Mouse (Mus musculus) splenic B cell, adult 2 months (primary cell): ENCODE measurements around the gene Aatk.
A peak's percentile ranks its signal among the peaks of the same experiment; 100 is the strongest.

Source experiments
- DNase-seq: peaks from one replicate; pipeline ENCODE4 v3.0.0-alpha.2; 2011; ENCODE audit warnings: low read depth, low spot score
- H3K27me3 ChIP-seq: 2 replicates; pipeline ENCODE4 v1.6.1; 2012; ENCODE audit warnings: mild to moderate bottlenecking, low read length, moderate library complexity, mixed read lengths; ENCODE audit not compliant: control insufficient read depth, poor library complexity, insufficient read depth, severe bottlenecking
- H3K36me3 ChIP-seq: 2 replicates; pipeline ENCODE4 v1.6.1; 2012; ENCODE audit warnings: mild to moderate bottlenecking, low read length, moderate library complexity, mixed read lengths; ENCODE audit not compliant: control insufficient read depth, poor library complexity, insufficient read depth, severe bottlenecking

Aatk gene

GRCm38 (mm10) chr11:120019542-120020440 is 27.2 kb downstream of the Aatk start:
- Histone ChIP-seq H3K27me3 (no peaks in the 10 kb centered on the region), H3K36me3 (no peaks in the 10 kb centered on the region)
- DNase-seq, result no peak

GRCm38 (mm10) chr11:120017011-120017410 is 30.0 kb downstream of the Aatk start:
- Histone ChIP-seq H3K27me3 (no peaks in the 10 kb centered on the region), H3K36me3 (no peaks in the 10 kb centered on the region)
- DNase-seq, result no peak

- no peaks in the 10 kb centered on the region for H3K36me3 ChIP-seq
- H3K27me3 ChIP-seq, result no peaks in the 10 kb centered on the region
- DNase-seq, result no peak
Measured at GRCm38 (mm10) chr11:120014758-120015157, 32.2 kb downstream of the Aatk start.

- no peaks in the 10 kb centered on the region for H3K36me3 ChIP-seq
- DNase-seq, result peak; percentile 84
Measured at GRCm38 (mm10) chr11:120013174-120013711, 33.7 kb downstream of the Aatk start.

GRCm38 (mm10) chr11:120012702-120013101 is 34.3 kb downstream of the Aatk start:
- no peaks in the 10 kb centered on the region for H3K36me3 ChIP-seq
- no peak for DNase-seq
- no peaks in the 10 kb centered on the region for H3K27me3 ChIP-seq

More at GRCm38 (mm10) chr11:120013174-120013711, 33.7 kb downstream of the Aatk start:
- H3K27me3 ChIP-seq, result no peaks in the 10 kb centered on the region

- DNase-seq, result peak; percentile 7
- Histone ChIP-seq H3K36me3 (no peaks in the 10 kb centered on the region), H3K27me3 (no peaks in the 10 kb centered on the region)
Measured at GRCm38 (mm10) chr11:120011761-120012560, 35.0 kb downstream of the Aatk start.

GRCm38 (mm10) chr11:120011114-120011760 is 35.7 kb downstream of the Aatk start:
- H3K27me3 ChIP-seq, result no peaks in the 10 kb centered on the region
- no peak for DNase-seq
- no peaks in the 10 kb centered on the region for H3K36me3 ChIP-seq

GRCm38 (mm10) chr11:120009937-120010336 is 37.0 kb downstream of the Aatk start:
- Histone ChIP-seq H3K36me3 (no peaks in the 10 kb centered on the region), H3K27me3 (no peaks in the 10 kb centered on the region)
- DNase-seq, result no peak

- Histone ChIP-seq H3K36me3 (no peaks in the 10 kb centered on the region), H3K27me3 (no peaks in the 10 kb centered on the region)
- DNase-seq, result no peak
Measured at GRCm38 (mm10) chr11:120008956-120009355, 38.0 kb downstream of the Aatk start.

- H3K27me3 ChIP-seq, result no peaks in the 10 kb centered on the region
- no peaks in the 10 kb centered on the region for H3K36me3 ChIP-seq
- no peak for DNase-seq
Measured at GRCm38 (mm10) chr11:120008501-120008900, 38.5 kb downstream of the Aatk start.

GRCm38 (mm10) chr11:120007496-120008080 is 39.4 kb downstream of the Aatk start:
- DNase-seq, result no peak
- H3K27me3 ChIP-seq, result no peaks in the 10 kb centered on the region
- H3K36me3 ChIP-seq, result no peaks in the 10 kb centered on the region

GRCm38 (mm10) chr11:120005434-120006317 is 41.3 kb downstream of the Aatk start:
- no peak for DNase-seq
- Histone ChIP-seq H3K36me3 (no peaks in the 10 kb centered on the region), H3K27me3 (no peaks in the 10 kb centered on the region)

- DNase-seq, result no peak
- Histone ChIP-seq H3K36me3 (no peaks in the 10 kb centered on the region), H3K27me3 (no peaks in the 10 kb centered on the region)
Measured at GRCm38 (mm10) chr11:120002634-120003220, 44.2 kb downstream of the Aatk start.
